Mouse (Mus musculus): Measurements from ENCODE around the gene Agbl4.

GRCm38 (mm10) chr4:110662940-110663339 lies 265.5 kb downstream of the Agbl4 start:
- TF ChIP-seq ZNF384 (IDR thresholded peaks at IDR 0.05; ENCODE audit: low read depth, low read length) (no peak), MAFK (IDR thresholded peaks at IDR 0.05; ENCODE audit: insufficient read depth, low read depth, low read length) (no peak)

Data from ES-E14 (cell line).